Mouse (Mus musculus): ENCODE results near the gene Gm3149.
"Not testable (repeated sequence)": the region's sequence is repeated elsewhere in the genome, so short reads cannot be mapped to it uniquely, and the experiment has no call there.

- TF ChIP-seq POLR2A (IDR thresholded peaks at IDR 0.05; ENCODE audit: insufficient read depth, low read depth, low read length); CTCF (IDR thresholded peaks at IDR 0.05): not testable (repeated sequence)
Observed at GRCm38 (mm10) chr14:4269238-4269950, 47.7 kb upstream of the Gm3149 start.
